In genomic region chr4:124198832-124199231, GRCm38 (mm10) we compare ENCODE assay signal across 9 mouse cellular contexts.
"Had no signal": no experiment of that assay in that cellular context is flagged by ENCODE, and none has a peak within 500 bp of the region (broad histone marks: within the 10 kb centered on the region; RNA-seq: fewer than 3 reads in every experiment).

No protein-coding gene starts in this region.

- DNase-seq: kidney, adult 2 months; kidney, postnatal 14 days; lung, embryonic 14.5 days; lung, postnatal 10 days; lung, postnatal 4 days; midbrain, embryonic 14.5 days; spleen, adult 18-20 months; thymus, adult 2 months; thymus, postnatal 25 days had no signal
